Mouse (Mus musculus) urinary bladder, postnatal 4 days (tissue): ENCODE results near the gene Tekt4.

Experiments used
- DNase-seq, 2 experiments: peaks; one replicate each; pipeline ENCODE4 v3.0.0; 2021 to 2022; ENCODE audit warnings: low spot score in 2 of 2

The Tekt4 gene

GRCm38 (mm10) chr17:25433223-25433616 is 21.2 kb upstream of the Tekt4 start:
- DNase-seq = no peak

GRCm38 (mm10) chr17:25433617-25434606 is 20.5 kb upstream of the Tekt4 start, which contains the start of gene Cacna1h:
TSS of gene Cacna1h (minus strand) at chr17:25433783.
- DNase-seq = peak; percentile 73 to 80

- DNase-seq = no peak
Observed at GRCm38 (mm10) chr17:25441417-25441816, 13.0 kb upstream of the Tekt4 start.

- no peak for DNase-seq
Observed at GRCm38 (mm10) chr17:25442889-25443288, 11.5 kb upstream of the Tekt4 start.

GRCm38 (mm10) chr17:25445074-25445473 is 9.3 kb upstream of the Tekt4 start:
- no peak for DNase-seq

- DNase-seq = no peak
Observed at GRCm38 (mm10) chr17:25445841-25446240, 8.6 kb upstream of the Tekt4 start.

GRCm38 (mm10) chr17:25447865-25448264 is 6.5 kb upstream of the Tekt4 start:
- no peak for DNase-seq

- DNase-seq = no peak
Observed at GRCm38 (mm10) chr17:25450329-25450728, 4.1 kb upstream of the Tekt4 start.

GRCm38 (mm10) chr17:25452246-25452965 is 2.0 kb upstream of the Tekt4 start:
- DNase-seq = no peak

GRCm38 (mm10) chr17:25456540-25456939 is 2.1 kb downstream of the Tekt4 start:
- DNase-seq = no peak

- DNase-seq = no peak
Observed at GRCm38 (mm10) chr17:25462236-25462875, 7.9 kb downstream of the Tekt4 start.

GRCm38 (mm10) chr17:25463326-25463945 is 9.0 kb downstream of the Tekt4 start:
- DNase-seq = no peak

- DNase-seq = no peak
Observed at GRCm38 (mm10) chr17:25464091-25464490, 9.7 kb downstream of the Tekt4 start.

GRCm38 (mm10) chr17:25466257-25466656 is 11.8 kb downstream of the Tekt4 start:
- DNase-seq = no peak

GRCm38 (mm10) chr17:25467781-25468180 is 13.4 kb downstream of the Tekt4 start:
- DNase-seq = no peak

- DNase-seq = no peak
Observed at GRCm38 (mm10) chr17:25468301-25468700, 13.9 kb downstream of the Tekt4 start.

GRCm38 (mm10) chr17:25469798-25470197 is 15.4 kb downstream of the Tekt4 start:
- no peak for DNase-seq

- DNase-seq = no peak
Observed at GRCm38 (mm10) chr17:25471418-25471817, 17.0 kb downstream of the Tekt4 start.

GRCm38 (mm10) chr17:25472044-25472443 is 17.6 kb downstream of the Tekt4 start:
- DNase-seq = no peak

GRCm38 (mm10) chr17:25474330-25475077 is 20.1 kb downstream of the Tekt4 start:
- DNase-seq = peak; percentile 48 to 76
